Mouse (Mus musculus) CH12.LX (cell line): Measurements from ENCODE around the gene Polr2f.

ENCODE experiments used
- CTCF ChIP-seq, 2 experiments: IDR thresholded peaks in 1 of 2; conservative IDR thresholded peaks in 1 of 2; 2 replicates each; pipeline ENCODE4 v1.5.1; 2011 to 2012; ENCODE audit warnings: low read depth in 2 of 2, low read length in 2 of 2, improper control_type of control experiment in 1 of 2, inconsistent platforms in 1 of 2, mild to moderate bottlenecking in 1 of 2, moderate library complexity in 1 of 2
- E2F4 ChIP-seq: IDR thresholded peaks from 2 replicates; pipeline ENCODE4 v1.6.1; 2011; ENCODE audit warnings: low read depth, low read length, improper control_type of control experiment; ENCODE audit not compliant: insufficient replicate concordance
- USF1 ChIP-seq: IDR thresholded peaks from 2 replicates; pipeline ENCODE4 v1.6.1; 2014; ENCODE audit warnings: low read depth, mild to moderate bottlenecking, inconsistent platforms, low read length, improper control_type of control experiment
- ZC3H11A ChIP-seq: IDR thresholded peaks from 2 replicates; pipeline ENCODE4 v1.6.1; 2012; ENCODE audit warnings: low read depth, mild to moderate bottlenecking, inconsistent platforms, low read length, improper control_type of control experiment

- TF ChIP-seq E2F4 (no peak), CTCF (conservative IDR thresholded peaks at IDR 0.05 in 1 of 2, IDR thresholded peaks at IDR 0.05 in 1 of 2; ENCODE audit: low read depth in 2 of 2, low read length in 2 of 2) (no peak), ZC3H11A (no peak), USF1 (no peak)
Measured at GRCm38 (mm10) chr15:79119491-79119890, 21.3 kb upstream of the Polr2f start.
